Mouse (Mus musculus) cerebellum, adult 11 months (tissue): ENCODE data around the gene Ttc7b.
A peak's percentile ranks its signal among the peaks of the same experiment; 100 is the strongest.

Experiments used
- DNase-seq: peaks from one replicate; pipeline ENCODE4 v3.0.0; 2022

Ttc7b gene

DNA sequence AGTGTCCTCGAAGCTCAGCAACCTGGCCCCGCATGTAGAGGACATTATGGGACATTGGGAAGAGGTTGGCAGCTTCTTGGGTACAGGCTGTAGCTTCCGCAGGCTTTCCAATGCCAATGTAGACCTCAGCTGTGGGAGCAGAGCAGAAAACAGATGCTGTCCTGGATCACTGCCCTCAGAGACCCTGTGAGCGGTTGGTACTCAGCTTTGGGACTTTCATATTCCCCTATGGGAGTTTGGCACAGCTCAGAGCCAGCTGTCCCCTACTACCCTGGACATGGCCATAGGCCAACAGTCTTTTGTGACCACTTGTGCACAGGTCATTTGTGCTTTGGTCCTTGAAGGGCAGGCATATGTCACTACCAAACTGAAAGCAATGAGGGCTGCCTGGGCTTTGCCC is 195.0 kb downstream of the Ttc7b start:
- no peak for DNase-seq

- no peak for DNase-seq
Observed at GRCm38 (mm10) chr12:100325212-100325611, 195.4 kb downstream of the Ttc7b start.

DNA sequence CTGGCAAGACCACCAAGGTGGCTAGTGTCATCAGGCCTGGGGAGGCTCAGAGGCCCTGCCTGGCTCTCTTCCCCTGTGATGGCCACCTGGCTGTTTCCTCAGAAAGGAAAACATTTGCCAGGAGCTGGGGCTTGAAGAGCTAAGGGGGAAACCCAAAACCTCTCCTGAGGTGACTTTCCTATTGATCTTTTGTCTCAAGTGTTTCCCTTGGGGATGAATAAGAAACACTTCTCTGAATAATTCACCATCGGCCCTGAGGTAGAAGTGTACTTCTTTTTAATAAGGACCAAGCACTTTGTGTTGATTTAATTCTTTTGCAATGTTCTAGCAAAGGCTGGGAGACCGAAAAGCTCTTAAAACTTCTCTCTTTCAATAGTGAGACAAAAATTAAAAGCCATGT is 197.0 kb downstream of the Ttc7b start:
- no peak for DNase-seq

DNA sequence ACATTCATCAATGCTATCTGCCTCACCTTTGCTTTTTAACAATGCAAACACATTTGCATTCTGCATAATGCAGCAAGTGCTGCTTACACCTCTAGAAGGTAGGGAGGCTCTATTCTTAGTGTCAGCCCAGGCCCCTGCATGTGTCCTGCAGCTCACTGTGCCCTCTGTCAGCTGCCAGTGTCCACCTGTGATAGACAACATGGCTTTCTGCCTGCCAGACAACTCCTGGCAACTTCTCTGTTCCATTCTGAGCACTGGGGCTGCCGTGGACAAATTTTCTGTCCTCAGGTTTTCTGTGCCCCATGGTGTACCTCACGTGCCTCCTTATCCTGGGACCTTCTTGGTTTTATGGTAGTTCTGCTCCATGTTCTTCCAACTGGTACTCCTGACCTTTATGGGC is 198.4 kb downstream of the Ttc7b start:
- DNase-seq = no peak

DNA sequence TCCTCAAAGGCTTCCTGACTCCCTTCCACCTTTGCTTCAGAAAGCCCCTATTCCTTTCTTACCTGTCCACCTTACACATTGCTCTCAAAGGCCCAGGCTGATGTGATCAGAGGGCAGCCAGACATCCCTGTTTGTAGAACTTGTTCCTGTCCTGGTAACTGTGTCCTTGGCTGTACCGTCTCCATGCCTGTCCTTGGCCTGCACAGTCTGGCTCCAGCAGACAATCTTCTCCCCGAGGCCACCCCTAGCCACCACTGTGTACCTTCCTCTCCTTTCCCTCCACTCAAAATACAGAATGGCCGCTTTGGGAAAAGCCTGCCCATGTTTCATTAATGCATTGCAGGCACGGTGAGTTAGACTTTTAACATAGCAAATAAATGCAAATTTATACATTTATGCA is 199.1 kb downstream of the Ttc7b start:
- DNase-seq = no peak

GRCm38 (mm10) chr12:100319746-100320145 is 200.9 kb downstream of the Ttc7b start:
- no peak for DNase-seq

DNA sequence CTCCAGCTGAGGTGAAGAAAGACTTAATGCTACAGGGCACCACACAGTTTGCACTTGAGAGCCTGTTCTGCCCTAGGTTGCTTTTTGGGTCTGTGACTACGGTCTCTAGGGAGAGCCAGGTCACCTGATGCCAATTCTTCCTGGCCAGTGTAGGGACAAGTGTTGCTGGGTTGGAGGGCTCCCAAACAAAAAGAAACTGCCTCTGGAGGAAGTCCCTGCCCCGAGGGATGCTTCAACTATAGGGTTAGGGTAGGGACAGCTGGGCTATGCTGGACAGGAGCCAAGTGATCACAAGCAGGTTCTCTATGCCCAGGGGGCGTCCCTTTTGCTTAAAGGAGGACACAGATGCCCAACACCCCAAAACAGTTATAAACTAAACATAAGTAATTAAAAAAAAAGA is 202.7 kb downstream of the Ttc7b start:
- no peak for DNase-seq

DNA sequence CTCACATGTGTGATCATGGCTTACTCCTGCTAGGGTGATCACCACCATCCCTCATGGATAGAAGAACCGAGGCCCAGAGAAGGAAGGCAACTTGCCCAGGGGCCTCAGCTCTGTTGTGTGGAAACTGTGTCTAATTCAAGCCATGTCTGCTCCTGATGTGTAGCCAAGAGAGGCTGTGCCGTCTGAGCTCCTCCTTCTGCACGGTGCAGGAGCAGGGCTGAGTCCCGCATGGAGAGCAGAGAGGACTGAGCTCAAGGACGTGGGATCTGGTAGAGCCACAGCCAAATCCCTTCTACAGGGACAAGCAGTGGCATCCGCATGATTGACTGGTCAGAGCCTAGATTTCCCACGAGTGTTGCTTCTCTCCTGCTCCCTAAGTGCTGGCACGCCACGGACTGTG is 204.5 kb downstream of the Ttc7b start:
- DNase-seq = no peak

GRCm38 (mm10) chr12:100315119-100315885 is 205.3 kb downstream of the Ttc7b start:
- peak; percentile 62 for DNase-seq

- no peak for DNase-seq
Observed at GRCm38 (mm10) chr12:100313785-100314375, 206.7 kb downstream of the Ttc7b start.

GRCm38 (mm10) chr12:100313209-100313608 is 207.4 kb downstream of the Ttc7b start:
- no peak for DNase-seq

- peak; percentile 63 for DNase-seq
Observed at GRCm38 (mm10) chr12:100310471-100311392, 209.9 kb downstream of the Ttc7b start.

- no peak for DNase-seq
Observed at GRCm38 (mm10) chr12:100309201-100309600, 211.4 kb downstream of the Ttc7b start.

- peak; percentile 79 for DNase-seq
Observed at GRCm38 (mm10) chr12:100307501-100308260, 212.9 kb downstream of the Ttc7b start.

- no peak for DNase-seq
Observed at GRCm38 (mm10) chr12:100306336-100306735, 214.3 kb downstream of the Ttc7b start.

GRCm38 (mm10) chr12:100305051-100305673 is 215.5 kb downstream of the Ttc7b start:
- DNase-seq = no peak

GRCm38 (mm10) chr12:100304280-100304679 is 216.3 kb downstream of the Ttc7b start:
- DNase-seq = no peak

GRCm38 (mm10) chr12:100303141-100303540 is 217.5 kb downstream of the Ttc7b start:
- no peak for DNase-seq

DNA sequence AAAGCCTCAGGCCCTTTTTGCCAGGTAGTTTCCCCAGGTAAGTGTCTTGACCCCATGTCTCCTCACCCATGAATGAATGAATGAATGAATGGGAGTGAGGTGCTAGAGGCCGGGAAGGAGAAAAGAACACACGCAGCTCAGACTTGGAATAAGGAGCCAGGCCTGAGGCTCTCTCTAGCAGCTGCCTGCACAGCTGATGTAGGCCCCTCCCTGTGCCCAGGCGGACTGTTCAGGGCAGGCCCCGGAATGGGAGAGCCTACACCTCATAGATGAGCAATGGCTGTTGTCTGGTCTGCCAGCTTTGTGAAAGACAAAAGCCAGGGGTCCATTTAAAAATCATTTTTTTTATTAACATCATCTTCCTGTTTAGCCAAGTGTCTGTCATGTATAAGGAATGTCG is 220.2 kb downstream of the Ttc7b start:
- no peak for DNase-seq

GRCm38 (mm10) chr12:100299322-100299726 is 221.3 kb downstream of the Ttc7b start:
- DNase-seq = no peak

GRCm38 (mm10) chr12:100298788-100299187 is 221.8 kb downstream of the Ttc7b start:
- DNase-seq = no peak

- no peak for DNase-seq
Observed at GRCm38 (mm10) chr12:100297961-100298360, 222.7 kb downstream of the Ttc7b start.
